ENCODE assay signal across 1 mouse cellular context in the genomic region with DNA sequence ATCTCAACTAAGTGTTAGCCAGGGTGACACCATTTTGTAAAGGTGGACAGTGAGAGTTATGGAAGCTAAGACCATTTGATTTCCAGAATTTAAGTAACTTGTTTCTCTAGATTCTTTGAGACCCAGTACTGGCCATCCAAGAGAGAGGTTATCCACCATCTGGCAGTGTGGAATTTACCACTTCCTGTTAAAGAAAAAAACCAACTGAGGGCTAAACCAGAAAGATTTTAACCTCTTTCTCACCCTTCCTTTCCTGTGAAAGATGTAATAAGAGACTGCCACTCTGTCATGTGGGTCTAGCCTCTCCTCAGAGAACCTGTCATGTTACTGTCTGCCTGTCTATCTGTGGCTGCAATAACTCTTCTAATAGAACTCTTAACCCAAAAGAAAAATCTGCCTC.
TF ChIP-seq lines count a peak whose summit lies in the region.

No protein-coding gene starts in this region.

TF ChIP-seq in myocyte, 11 proteins besides CTCF, POLR2A, EP300 and RAD21 (continued from another document):
- no peak for TF ChIP-seq CEBPB (IDR thresholded peaks at IDR 0.05; ENCODE audit: insufficient read depth, poor library complexity, severe bottlenecking)
- no peak for TF ChIP-seq MYOG (IDR thresholded peaks at IDR 0.05; ENCODE audit: control insufficient read depth in 1 of 3, insufficient read depth in 1 of 3, insufficient read length in 2 of 3, low read depth in 2 of 3)
- TF ChIP-seq SRF (IDR thresholded peaks at IDR 0.05; ENCODE audit: control insufficient read depth, insufficient read length, low read depth), result no peak
- no peak for TF ChIP-seq MAX (IDR thresholded peaks at IDR 0.05; ENCODE audit: low read depth)
- TF ChIP-seq USF1 (IDR thresholded peaks at IDR 0.05; ENCODE audit: low read depth), result peak; percentile 13
- TF ChIP-seq TCF12 (IDR thresholded peaks at IDR 0.05; ENCODE audit: insufficient read depth, poor library complexity, severe bottlenecking), result no peak
